Mouse (Mus musculus) cerebellum, adult 18-20 months (tissue): ENCODE measurements around the gene Hsf2bp.

Source experiments
- DNase-seq, 2 experiments: peaks; one replicate each; pipeline ENCODE4 v3.0.0; 2021

Hsf2bp gene

GRCm38 (mm10) chr17:32031684-32032083, 4.5 kb downstream of the Hsf2bp start:
- no peak for DNase-seq

GRCm38 (mm10) chr17:32028301-32028700, 7.8 kb downstream of the Hsf2bp start:
- DNase-seq = no peak

GRCm38 (mm10) chr17:32027666-32028065, 8.5 kb downstream of the Hsf2bp start:
- DNase-seq = no peak

GRCm38 (mm10) chr17:32025386-32025785, 10.8 kb downstream of the Hsf2bp start:
- DNase-seq = peak; percentile 27 to 38

GRCm38 (mm10) chr17:32024671-32025073, 11.5 kb downstream of the Hsf2bp start:
- DNase-seq = no peak

GRCm38 (mm10) chr17:32023088-32023487, 13.1 kb downstream of the Hsf2bp start:
- no peak for DNase-seq

GRCm38 (mm10) chr17:32022551-32022950, 13.6 kb downstream of the Hsf2bp start:
- no peak for DNase-seq

- DNase-seq = no peak
These were observed 14.2 kb downstream of the Hsf2bp start for GRCm38 (mm10) chr17:32021981-32022380.

- DNase-seq = no peak
These were observed 17.8 kb downstream of the Hsf2bp start for GRCm38 (mm10) chr17:32018127-32018894.

GRCm38 (mm10) chr17:32016481-32016880, 19.7 kb downstream of the Hsf2bp start:
- DNase-seq = no peak

GRCm38 (mm10) chr17:32013659-32014058, 22.5 kb downstream of the Hsf2bp start:
- no peak for DNase-seq

- no peak for DNase-seq
These were observed 23.9 kb downstream of the Hsf2bp start for GRCm38 (mm10) chr17:32012254-32012653.

- no peak for DNase-seq
These were observed 24.5 kb downstream of the Hsf2bp start for GRCm38 (mm10) chr17:32011694-32012093.

GRCm38 (mm10) chr17:32006800-32007199, 29.3 kb downstream of the Hsf2bp start:
- DNase-seq = no peak

- DNase-seq = no peak
These were observed 32.9 kb downstream of the Hsf2bp start for GRCm38 (mm10) chr17:32003251-32003650.

GRCm38 (mm10) chr17:31998351-31998750, 37.8 kb downstream of the Hsf2bp start:
- no peak for DNase-seq

- DNase-seq = no peak
These were observed 39.8 kb downstream of the Hsf2bp start for GRCm38 (mm10) chr17:31996331-31996730.

- DNase-seq = no peak
These were observed 40.4 kb downstream of the Hsf2bp start for GRCm38 (mm10) chr17:31995784-31996183.

- DNase-seq = no peak
These were observed 42.0 kb downstream of the Hsf2bp start for GRCm38 (mm10) chr17:31994132-31994531.

- no peak for DNase-seq
These were observed 42.8 kb downstream of the Hsf2bp start for GRCm38 (mm10) chr17:31993354-31993753.

GRCm38 (mm10) chr17:31992004-31992403, 44.1 kb downstream of the Hsf2bp start:
- DNase-seq = no peak

- DNase-seq = no peak
These were observed 47.1 kb downstream of the Hsf2bp start for GRCm38 (mm10) chr17:31989035-31989434.

- no peak for DNase-seq
These were observed 49.2 kb downstream of the Hsf2bp start for GRCm38 (mm10) chr17:31986915-31987314.

GRCm38 (mm10) chr17:31983491-31983890, 52.7 kb downstream of the Hsf2bp start:
- no peak for DNase-seq
